Mouse (Mus musculus) thymus, postnatal 4 days (tissue): ENCODE data around the gene Iqch.
A peak's percentile ranks its signal among the peaks of the same experiment; 100 is the strongest.
"Not testable (repeated sequence)": the region's sequence is repeated elsewhere in the genome, so short reads cannot be mapped to it uniquely, and the experiment has no call there.

Experiments used
- DNase-seq: peaks from one replicate; pipeline ENCODE4 v3.0.0; 2021

The Iqch gene

GRCm38 (mm10) chr9:63556316-63556715, 46.0 kb downstream of the Iqch start:
- DNase-seq: no peak

- DNase-seq: no peak
These were observed 46.8 kb downstream of the Iqch start for GRCm38 (mm10) chr9:63555460-63555990.

DNA sequence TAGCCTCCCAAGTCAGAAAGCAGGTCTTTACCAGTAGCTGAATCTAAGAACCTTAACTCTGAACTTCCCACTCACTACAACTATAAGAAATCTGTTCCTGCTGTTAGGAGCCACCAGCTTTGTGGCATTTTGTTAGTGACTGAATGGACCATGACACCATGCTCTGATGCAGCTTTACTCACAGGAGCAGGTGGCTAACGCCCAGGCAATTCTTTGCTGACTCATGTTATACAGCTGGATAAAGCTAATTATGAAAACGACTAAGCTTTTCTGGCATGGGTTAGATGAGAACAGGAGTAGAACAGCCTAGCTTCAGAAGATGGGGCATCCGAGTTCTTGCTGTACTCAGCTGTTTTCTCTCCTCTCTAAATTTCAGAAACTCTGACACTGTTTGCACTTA, 48.7 kb downstream of the Iqch start:
- no peak for DNase-seq

DNA sequence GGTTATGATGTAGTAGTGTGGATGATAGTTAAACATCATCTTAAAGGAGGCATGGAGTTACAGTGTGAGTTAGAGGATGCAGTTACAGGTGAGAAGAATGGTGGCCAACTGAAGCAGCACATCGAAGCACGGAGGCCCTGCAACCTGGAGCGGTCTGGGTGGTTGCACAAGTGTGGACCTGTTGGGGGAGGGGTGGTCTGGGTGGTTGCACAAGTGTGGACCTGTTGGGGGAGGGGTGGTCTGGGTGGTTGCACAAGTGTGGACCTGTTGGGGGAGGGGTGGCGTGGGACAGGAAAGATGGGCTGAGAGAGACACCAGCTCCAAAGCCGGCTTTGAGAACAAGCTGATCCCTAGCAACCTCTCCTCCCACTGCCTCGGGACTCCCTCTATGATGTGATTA, 51.6 kb downstream of the Iqch start:
- not testable (repeated sequence) for DNase-seq

GRCm38 (mm10) chr9:63548966-63549365, 53.3 kb downstream of the Iqch start:
- no peak for DNase-seq

- no peak for DNase-seq
These were observed 60.4 kb downstream of the Iqch start for GRCm38 (mm10) chr9:63541926-63542325.

DNA sequence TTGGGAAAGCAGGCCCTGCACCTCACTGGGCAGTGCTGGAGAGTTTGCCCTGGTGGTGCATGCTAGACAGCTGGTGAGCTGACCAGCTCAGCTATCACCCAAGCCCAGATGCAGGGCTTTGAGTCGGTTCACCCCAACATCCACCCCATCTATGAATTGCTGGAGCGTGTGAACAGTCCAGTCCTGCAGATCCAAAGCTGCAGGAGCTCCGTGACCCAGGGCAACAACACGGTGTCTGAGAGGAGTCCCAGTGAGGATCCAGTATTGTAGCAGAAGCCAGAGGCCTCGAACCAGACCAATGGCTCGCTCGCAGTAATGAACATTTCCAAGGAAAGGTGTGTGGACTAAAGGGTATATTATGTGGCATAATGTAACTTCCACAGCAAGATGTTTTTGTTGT, 61.0 kb downstream of the Iqch start:
- DNase-seq: no peak

DNA sequence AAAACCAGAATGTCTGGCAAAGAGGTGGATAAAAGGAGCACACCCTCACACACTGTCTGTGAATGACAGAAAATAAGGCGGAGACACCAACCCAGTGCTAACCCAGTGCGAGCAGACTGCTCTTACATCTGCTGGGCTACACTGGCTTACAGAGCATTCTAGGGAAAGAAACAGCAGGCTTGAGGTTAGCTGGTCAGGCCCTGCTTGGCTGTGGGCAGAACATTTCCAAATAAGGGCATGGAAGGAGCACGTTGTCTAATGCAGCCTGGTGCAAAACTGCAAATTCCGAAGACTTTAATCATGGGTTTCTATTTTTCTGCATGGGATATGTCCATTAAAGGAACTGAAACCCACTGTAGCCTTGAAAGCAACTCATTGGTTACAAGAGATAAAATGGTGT, 64.8 kb downstream of the Iqch start:
- no peak for DNase-seq

DNA sequence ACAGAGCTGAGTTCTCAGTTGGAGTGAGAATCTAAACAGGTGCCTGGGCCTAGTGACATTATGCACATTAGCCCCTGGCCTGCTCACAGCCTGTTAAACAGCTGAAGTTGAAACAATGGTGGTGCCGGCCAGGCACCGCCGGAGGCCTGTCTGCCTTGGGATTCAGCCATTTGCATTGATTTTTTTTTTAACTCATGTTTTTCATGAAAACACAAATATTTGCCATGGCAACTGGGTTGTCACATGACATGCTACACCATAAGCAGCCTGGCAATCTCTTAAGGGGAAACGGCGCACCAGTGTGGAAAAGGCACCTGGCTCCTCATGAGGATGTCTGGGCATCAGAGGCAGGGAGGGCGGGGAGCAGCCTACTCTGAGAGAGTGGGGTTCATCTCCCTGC, 67.3 kb downstream of the Iqch start:
- DNase-seq: no peak

- no peak for DNase-seq
These were observed 67.9 kb downstream of the Iqch start for GRCm38 (mm10) chr9:63534371-63534780.

DNA sequence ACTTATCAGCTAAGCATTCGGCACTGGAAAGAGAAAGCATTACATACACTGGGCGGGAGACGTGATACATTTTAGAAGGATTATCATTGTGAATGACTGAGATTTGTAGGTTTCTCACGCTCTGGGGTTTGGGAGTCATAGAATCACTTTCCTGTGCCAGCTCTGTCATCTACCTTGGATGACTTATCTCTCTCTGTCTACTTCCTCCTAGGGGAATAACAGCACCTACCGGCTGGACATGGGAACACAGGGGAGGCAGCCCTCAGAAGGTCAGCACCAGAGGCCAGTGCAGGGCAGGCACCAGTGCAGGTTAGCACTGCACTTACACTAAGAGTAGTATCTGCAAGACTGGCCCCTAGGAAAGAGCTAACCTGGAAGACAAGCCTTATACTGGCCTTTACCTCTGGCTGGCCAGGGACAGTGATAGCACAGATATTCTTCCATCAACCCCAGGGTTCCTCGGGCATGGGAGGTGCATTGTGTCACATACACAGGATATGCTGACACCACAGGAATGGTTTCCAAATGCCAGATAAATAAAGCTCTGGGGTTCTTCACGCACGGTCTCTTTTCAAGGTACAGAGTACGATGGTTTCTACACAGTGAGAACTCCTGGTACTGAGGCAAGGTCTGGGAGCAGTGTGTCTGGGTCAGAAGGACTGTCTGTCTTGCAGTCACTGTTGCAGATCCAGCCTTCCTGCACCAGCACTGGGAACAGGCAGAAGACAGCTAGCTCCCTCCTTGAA, 69.2 kb downstream of the Iqch start:
- no peak for DNase-seq

- no peak for DNase-seq
These were observed 78.4 kb downstream of the Iqch start for GRCm38 (mm10) chr9:63523937-63524253.

- no peak for DNase-seq
These were observed 78.9 kb downstream of the Iqch start for GRCm38 (mm10) chr9:63523251-63523936.

DNA sequence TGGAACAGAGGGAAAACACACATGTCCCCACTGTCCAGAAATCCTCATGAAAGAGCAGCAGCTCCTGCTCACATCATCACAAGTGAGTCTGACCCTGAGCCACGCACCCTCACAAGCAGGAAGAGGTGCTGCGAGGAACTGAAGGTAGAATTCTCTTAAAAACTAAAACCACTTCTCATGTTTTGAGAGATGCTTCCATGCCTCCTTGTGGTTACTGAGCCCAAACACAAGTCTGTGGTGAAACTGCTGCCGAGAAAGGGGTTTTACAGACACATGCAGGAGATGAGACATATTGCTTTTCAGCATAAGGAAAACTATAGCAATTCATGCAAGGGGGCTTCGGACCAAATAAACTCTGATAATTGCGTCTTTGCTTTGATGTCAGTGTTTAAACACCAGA, 89.4 kb downstream of the Iqch start:
- DNase-seq: peak; percentile 49

DNA sequence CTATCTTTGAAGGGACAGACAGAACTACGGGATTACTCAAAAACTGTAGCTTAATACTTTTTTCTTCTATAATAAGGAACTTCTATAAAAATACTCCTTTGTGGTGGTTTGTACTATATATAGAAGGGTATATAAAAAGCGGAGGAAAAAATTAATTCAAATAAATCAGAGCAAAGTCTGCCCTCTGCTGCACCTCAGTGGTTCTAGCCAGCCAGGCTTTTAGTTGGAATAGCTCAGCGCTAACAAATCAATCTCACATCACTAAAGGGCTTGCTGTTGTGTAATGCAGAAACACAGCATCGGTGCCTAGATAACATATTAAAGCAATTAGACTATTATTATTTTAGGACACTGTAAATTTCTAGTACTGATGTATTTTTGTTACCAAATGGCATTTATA, 91.3 kb downstream of the Iqch start:
- no peak for DNase-seq

DNA sequence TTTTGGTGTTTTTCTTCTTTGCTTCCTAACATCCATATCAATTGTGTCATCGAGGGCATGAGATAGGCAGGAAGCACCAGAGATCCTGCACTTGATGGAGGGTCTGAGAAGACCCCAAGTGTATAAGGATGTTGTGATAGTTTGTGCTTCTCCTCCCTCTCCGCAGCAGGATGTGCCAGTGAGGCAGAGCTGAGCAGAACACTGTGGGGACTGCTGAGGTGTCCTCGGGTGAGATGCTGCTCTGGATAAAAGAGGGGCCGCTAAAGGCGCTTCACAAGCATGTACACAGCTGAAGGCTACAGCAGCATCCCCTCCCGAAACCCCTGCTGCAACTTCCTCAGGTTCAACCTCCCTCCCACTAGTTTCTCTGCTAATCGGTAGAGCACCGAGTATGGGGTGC, 95.2 kb downstream of the Iqch start:
- peak; percentile 67 for DNase-seq

GRCm38 (mm10) chr9:63503890-63504289, 98.4 kb downstream of the Iqch start:
- DNase-seq: peak; percentile 57

DNA sequence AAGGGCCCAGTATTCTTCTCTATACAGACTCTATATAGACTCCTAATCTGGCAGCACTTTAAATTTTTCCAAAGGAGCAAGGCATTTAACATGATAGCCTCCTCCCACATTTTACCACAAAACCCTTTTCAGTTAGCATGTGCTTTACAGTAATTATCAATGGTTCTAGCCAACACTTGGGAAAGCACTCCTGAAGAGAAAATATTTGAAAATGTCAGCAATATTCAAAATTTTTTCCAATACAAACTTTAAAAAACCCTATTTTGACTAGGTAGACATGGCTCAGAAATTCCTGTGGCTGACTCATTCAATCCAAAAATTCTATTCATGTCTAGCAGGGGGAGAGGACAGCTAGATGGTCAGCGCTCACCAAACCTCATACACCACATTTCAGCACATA, 100.8 kb downstream of the Iqch start:
- DNase-seq: no peak

DNA sequence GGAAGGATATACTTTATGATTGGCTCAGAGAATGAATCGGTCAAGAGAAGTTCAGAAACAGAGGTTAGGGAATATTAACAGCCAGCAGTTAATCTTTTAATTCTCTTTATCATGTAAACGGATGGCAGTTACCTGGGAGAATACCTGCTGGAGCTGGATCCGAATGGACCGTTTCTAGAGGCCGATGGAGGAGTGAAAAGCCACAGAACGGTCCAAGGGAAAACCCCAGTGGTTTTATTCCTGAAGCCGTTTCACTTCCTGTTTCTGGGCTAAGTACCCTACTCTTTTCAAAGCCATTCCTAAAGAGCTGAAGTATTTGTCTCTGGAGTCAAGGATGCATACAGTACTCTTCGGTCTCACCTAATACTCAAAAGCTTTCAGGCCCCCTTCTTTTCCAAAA, 102.4 kb downstream of the Iqch start:
- DNase-seq: no peak

GRCm38 (mm10) chr9:63495786-63496185, 106.5 kb downstream of the Iqch start:
- no peak for DNase-seq

GRCm38 (mm10) chr9:63493746-63494145, 108.5 kb downstream of the Iqch start:
- DNase-seq: no peak

GRCm38 (mm10) chr9:63492291-63492690, 110.0 kb downstream of the Iqch start:
- DNase-seq: peak; percentile 49

DNA sequence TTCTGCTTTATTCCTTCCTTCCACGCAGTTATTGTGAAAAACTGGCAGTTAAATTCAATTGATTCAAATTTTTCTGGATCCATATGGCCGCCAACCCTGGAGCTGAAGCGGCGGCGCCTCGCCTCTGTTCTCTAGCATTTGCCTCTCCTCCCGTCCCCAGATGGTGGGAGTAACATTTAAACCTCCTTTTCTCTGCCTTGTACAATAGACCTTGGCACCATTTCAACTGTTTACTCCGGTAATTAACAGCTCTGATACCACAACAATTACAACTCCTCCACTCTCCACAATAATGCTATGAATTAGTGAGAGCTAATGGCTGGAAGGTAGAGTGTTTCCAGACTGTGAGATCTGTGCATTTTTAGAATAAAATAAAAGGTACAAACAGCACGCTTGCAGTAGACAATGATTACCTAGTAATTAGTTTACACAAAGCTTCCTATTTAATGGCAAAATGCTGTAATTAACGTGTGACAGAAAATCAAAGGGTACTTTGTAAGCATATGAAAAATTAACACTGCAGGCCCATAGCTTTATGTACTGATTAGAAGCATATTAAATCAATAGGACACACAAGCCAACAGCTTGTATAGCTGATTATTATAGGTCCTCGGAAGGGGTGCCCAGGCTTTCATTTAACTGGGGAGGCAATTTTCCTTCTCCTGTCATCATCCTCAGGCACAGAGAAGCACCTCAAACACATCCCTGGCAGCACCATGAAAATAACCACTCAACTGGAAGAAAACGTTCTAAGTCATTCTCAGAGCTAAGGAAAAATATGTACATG, 111.6 kb downstream of the Iqch start:
- DNase-seq: no peak

DNA sequence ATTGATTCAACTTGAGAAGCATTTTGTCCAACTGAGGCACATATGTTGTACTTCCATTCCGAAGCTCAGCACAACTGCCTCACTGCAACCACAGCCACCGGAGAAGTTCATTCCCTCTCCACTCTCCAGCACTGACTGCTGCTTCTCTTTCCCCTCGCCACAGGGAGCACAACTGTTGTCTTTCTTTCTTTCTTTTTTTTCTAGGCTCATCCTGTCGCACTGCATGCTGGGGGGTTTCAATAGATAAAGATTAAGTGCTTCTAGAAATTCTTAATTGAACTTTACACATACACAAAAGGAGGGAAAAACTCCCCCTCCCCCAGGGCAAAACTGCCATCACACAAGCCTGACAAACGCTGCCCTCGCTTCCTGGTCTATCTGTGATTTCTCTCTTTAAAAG, 113.1 kb downstream of the Iqch start:
- no peak for DNase-seq
